Mouse (Mus musculus) kidney, adult 2 months (tissue): ENCODE results near the gene Crisp4.

Experiments used
- CTCF ChIP-seq: fragments of 200-500 bp; conservative IDR thresholded peaks from 2 replicates; pipeline ENCODE4 v1.5.1; 2011; ENCODE audit warnings: low read depth, mild to moderate bottlenecking, control low read depth, low read length, moderate library complexity, mixed read lengths; ENCODE audit not compliant: insufficient read depth, insufficient read length
- POLR2A ChIP-seq: fragments of 200-500 bp; IDR thresholded peaks from one replicate; pipeline ENCODE4 v1.6.1; 2011; ENCODE audit warnings: low read depth, low read length, control low read depth

DNA sequence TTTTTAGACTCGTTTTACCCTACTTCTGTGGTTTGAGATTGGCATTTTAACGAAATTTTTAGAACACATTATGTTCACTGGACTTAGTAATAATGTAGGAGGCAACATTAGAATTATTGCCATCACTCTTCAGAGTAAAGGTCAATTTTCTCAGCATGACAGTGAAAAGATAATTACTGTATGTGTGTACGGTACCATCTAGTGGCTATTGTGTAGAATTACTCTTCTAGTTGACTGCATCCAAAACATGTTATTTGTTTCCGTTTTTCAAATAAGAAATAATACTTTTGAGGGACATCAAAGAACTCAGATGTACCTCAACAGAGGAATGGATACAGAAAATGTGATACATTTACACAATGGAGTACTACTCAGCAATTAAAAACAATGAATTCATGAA, 14.0 kb downstream of the Crisp4 start:
- TF ChIP-seq POLR2A (no peak), CTCF (no peak)
